Mouse (Mus musculus) midbrain, embryonic 10.5 days (tissue): ENCODE results near the gene Zer1. TPM values are rescaled to one million over a fixed set of nuclear protein-coding genes. Genes with fewer than 3 reads are reported as not detected.
A peak's percentile ranks its signal among the peaks of the same experiment; 100 is the strongest.

ENCODE experiments used
- DNase-seq: peaks from one replicate; pipeline ENCODE4 v3.0.0-alpha.2; 2017; ENCODE audit warnings: low spot score
- H3K27ac ChIP-seq: fragments of 300-500 bp; sonication (generic); replicated peaks from 2 replicates; pipeline ENCODE4 v1.5.1; 2016; ENCODE audit warnings: mild to moderate bottlenecking
- H3K27me3 ChIP-seq: fragments of 300-500 bp; sonication (generic); 2 replicates; pipeline ENCODE4 v1.6.1; 2016; ENCODE audit warnings: low read depth, mild to moderate bottlenecking; ENCODE audit not compliant: poor library complexity, severe bottlenecking
- H3K36me3 ChIP-seq: fragments of 300-500 bp; sonication (generic); 2 replicates; pipeline ENCODE4 v1.6.1; 2016; ENCODE audit warnings: mild to moderate bottlenecking, moderate library complexity
- H3K4me1 ChIP-seq: fragments of 300-500 bp; sonication (generic); 2 replicates; pipeline ENCODE4 v1.6.1; 2016
- H3K4me3 ChIP-seq: fragments of 300-500 bp; sonication (generic); 2 replicates; pipeline ENCODE4 v1.5.1; 2016; ENCODE audit warnings: mild to moderate bottlenecking, moderate library complexity
- H3K9me3 ChIP-seq: fragments of 300-500 bp; sonication (generic); replicated peaks from 2 replicates; pipeline ENCODE4 v1.6.1; 2016; ENCODE audit warnings: mild to moderate bottlenecking
- WGBS: fragments of 180-500 bp; shearing (Covaris S2); methylation state at CpG from one replicate; pipeline ENCODE4 v1.1.7; 2016; 5-methylcytosine and 5-hydroxymethylcytosine counted together
- polyA plus RNA-seq: library from polyadenylated mRNA; unstranded; fragments of >200 nt; fragmentation: Nextera tagmentation; extraction: Ambion mirVana; gene quantifications from 2 replicates; pipeline ENCODE4 v1.2.1, GENCODE M21; 2016

Zer1 gene
- polyA plus RNA-seq, 1 experiment from 2014 or later: 6.0 TPM

DNA sequence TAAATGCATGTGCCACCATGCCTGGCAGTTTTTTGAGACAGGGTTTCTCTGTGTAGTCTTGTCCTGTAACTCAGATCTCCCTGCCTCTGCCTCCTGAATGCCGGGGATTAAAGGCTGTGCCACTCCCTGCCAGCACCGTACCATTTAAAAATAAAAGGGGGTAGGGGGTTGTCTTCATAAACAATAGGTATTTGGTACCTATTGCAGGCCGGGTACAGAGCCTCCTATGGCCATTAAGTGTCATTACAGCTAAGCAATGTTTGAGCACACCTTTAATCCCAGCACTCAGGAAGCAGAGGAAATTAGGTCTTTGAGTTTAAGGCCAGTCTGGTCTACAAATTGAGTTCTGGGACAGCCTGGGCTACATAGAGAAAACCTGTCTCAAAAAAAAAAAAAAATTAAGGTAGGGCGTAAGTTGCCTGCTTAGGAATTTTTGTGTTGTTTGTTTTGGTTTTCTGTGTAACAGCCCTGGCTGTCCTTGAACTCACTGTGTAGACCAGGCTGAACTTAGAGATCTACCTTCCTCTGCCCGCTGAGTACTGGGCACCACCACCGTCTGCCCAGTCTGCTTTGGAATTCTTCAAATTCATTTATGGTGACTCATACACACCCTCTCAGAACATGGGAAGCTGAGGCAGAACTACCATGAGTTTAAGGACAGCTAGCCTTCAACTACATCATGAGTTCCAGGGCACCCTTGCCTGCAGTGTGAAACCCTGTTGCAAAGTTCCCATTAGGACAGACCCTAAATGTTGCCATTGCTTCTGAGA, 72.2 kb downstream of the Zer1 start:
- H3K4me3 ChIP-seq: no peak overlapping the region
- no peaks in the 10 kb centered on the region for H3K9me3 ChIP-seq
- WGBS: 58% methylated on average over 6 of the region's 6 CpGs
- no peaks in the 10 kb centered on the region for H3K36me3 ChIP-seq
- DNase-seq: no peak
- H3K4me1 ChIP-seq: peaks cover 14% of the 10 kb centered on the region
- H3K27ac ChIP-seq: no peak overlapping the region
- peaks cover 4% of the 10 kb centered on the region; the same call in 1 of the 2 replicates for H3K27me3 ChIP-seq

- H3K9me3 ChIP-seq: no peaks in the 10 kb centered on the region
- peaks cover 4% of the 10 kb centered on the region; the same call in 1 of the 2 replicates for H3K27me3 ChIP-seq
- WGBS: 93% methylated on average over 3 of the region's 3 CpGs
- H3K27ac ChIP-seq: peak overlapping the region; percentile 98; the same call in 1 of the 2 replicates
- H3K4me1 ChIP-seq: peaks cover 10% of the 10 kb centered on the region; the same call in 1 of the 2 replicates
- H3K36me3 ChIP-seq: peaks cover 7% of the 10 kb centered on the region
- H3K4me3 ChIP-seq: no peak overlapping the region
- no peak for DNase-seq
Observed at GRCm38 (mm10) chr2:30049831-30050230, 74.6 kb downstream of the Zer1 start.

- H3K27ac ChIP-seq: peak within 1 kb of the TSS; percentile 98
- H3K36me3 ChIP-seq: peaks cover 11% of the 10 kb centered on the region
- H3K4me3 ChIP-seq: peak within 1 kb of the TSS; percentile 66
- H3K9me3 ChIP-seq: no peaks in the 10 kb centered on the region
- under 1% methylated on average over 54 of the region's 54 CpGs for WGBS
- H3K27me3 ChIP-seq: peaks cover 4% of the 10 kb centered on the region; the same call in 1 of the 2 replicates
- peak; percentile 99 for DNase-seq
- peaks cover 10% of the 10 kb centered on the region; the same call in 1 of the 2 replicates for H3K4me1 ChIP-seq
Observed at GRCm38 (mm10) chr2:30048699-30049388, 75.5 kb downstream of the Zer1 start, which contains the start of gene Wdr34. TSS of gene Wdr34 (minus strand) at chr2:30048881.

DNA sequence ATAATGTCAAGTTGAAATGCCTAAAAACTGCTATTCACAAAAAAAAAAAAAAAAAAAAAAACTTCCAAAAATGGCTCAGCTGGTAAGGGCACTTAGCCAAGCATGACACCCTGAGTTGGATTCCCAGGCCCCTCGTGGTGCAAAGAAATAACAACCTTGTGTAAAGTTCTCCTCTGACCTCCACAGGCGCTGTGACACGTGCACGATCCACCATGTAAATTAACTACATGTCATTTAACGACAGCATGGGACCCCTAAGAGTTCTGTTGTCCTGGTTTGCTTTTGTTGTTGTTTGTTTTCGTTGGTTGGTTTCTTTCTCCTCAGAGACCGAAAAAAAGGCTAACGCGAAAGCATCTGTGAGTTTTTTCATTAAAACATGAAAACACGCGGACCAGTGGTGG, 76.3 kb downstream of the Zer1 start:
- Histone ChIP-seq H3K27me3 (peaks cover 4% of the 10 kb centered on the region; the same call in 1 of the 2 replicates), H3K36me3 (peaks cover 11% of the 10 kb centered on the region), H3K27ac (peak overlapping the region; percentile 98), H3K4me3 (peak overlapping the region; percentile 66), H3K4me1 (peaks cover 10% of the 10 kb centered on the region; the same call in 1 of the 2 replicates), H3K9me3 (no peaks in the 10 kb centered on the region)
- no peak for DNase-seq
- WGBS: 65% methylated on average over 11 of the region's 11 CpGs

Other genes starting within 250 kb of the Zer1 start
- 116 and 133 TPM in 2 replicates for gene Odf2, start 235.4 kb downstream of the Zer1 start, polyA plus RNA-seq
- 70.2 and 70.4 TPM in 2 replicates for gene Gle1, start 189.2 kb downstream of the Zer1 start, polyA plus RNA-seq
- gene Sptan1, start 159.0 kb downstream of the Zer1 start, polyA plus RNA-seq: 91.7 and 116 TPM in 2 replicates
- 26.6 and 30.5 TPM in 2 replicates for gene Wdr34, start 75.7 kb downstream of the Zer1 start, polyA plus RNA-seq
- gene Set, start 67.2 kb downstream of the Zer1 start, polyA plus RNA-seq: 777 and 858 TPM in 2 replicates
- gene Pkn3, start 46.9 kb downstream of the Zer1 start, polyA plus RNA-seq: 12.1 and 13.5 TPM in 2 replicates
- 36.8 and 41.9 TPM in 2 replicates for gene Zdhhc12, start 30.9 kb downstream of the Zer1 start, polyA plus RNA-seq
- gene Tbc1d13, start 9.2 kb upstream of the Zer1 start, polyA plus RNA-seq: 6.0 and 6.3 TPM in 2 replicates
- 16.9 and 18.6 TPM in 2 replicates for gene Endog, start 46.9 kb upstream of the Zer1 start, polyA plus RNA-seq
- 88.5 and 89.0 TPM in 2 replicates for gene Spout1, start 53.9 kb upstream of the Zer1 start, polyA plus RNA-seq
- gene Kyat1, start 81.3 kb upstream of the Zer1 start, polyA plus RNA-seq: 8.3 and 10.6 TPM in 2 replicates
- 40.8 and 43.7 TPM in 2 replicates for gene Lrrc8a, start 113.1 kb upstream of the Zer1 start, polyA plus RNA-seq
- gene Gm28035, start 116.0 kb upstream of the Zer1 start, polyA plus RNA-seq: 0.10 TPM in 2 replicates
- gene Phyhd1, start 141.6 kb upstream of the Zer1 start, polyA plus RNA-seq: 2.7 and 4.7 TPM in 2 replicates
- not detected in 2 replicates for gene Gm28038, start 156.5 kb upstream of the Zer1 start, polyA plus RNA-seq
- 27.3 and 29.4 TPM in 2 replicates for gene Dolk, start 161.7 kb upstream of the Zer1 start, polyA plus RNA-seq
- gene Nup188, start 161.8 kb upstream of the Zer1 start, polyA plus RNA-seq: 55.4 and 57.7 TPM in 2 replicates
- gene Sh3glb2, start 234.8 kb upstream of the Zer1 start, polyA plus RNA-seq: 70.7 and 84.7 TPM in 2 replicates
- 27.8 and 29.6 TPM in 2 replicates for gene Miga2, start 239.6 kb upstream of the Zer1 start, polyA plus RNA-seq